Mouse (Mus musculus) G1E (cell line): Measurements from ENCODE around the gene Atp6v1f. TPM values are rescaled to one million over a fixed set of nuclear protein-coding genes. Genes with fewer than 3 reads are reported as not detected.
A peak's percentile ranks its signal among the peaks of the same experiment; 100 is the strongest.

Experiments used
- ATAC-seq: 2 replicates; pipeline ENCODE4 v1.8.0; 2016; ENCODE audit warnings: mild to moderate bottlenecking; ENCODE audit not compliant: insufficient number of reproducible peaks, poor library complexity, low FRiP score, severe bottlenecking; ENCODE audit errors: extremely low read depth
- DNase-seq: peaks from one replicate; pipeline ENCODE4 v3.0.0; 2012; ENCODE audit warnings: low spot score
- H3K27me3 ChIP-seq: 2 replicates; pipeline ENCODE4 v1.6.1; 2012; ENCODE audit warnings: mild to moderate bottlenecking, low read length, inconsistent platforms; ENCODE audit not compliant: insufficient read depth
- H3K36me3 ChIP-seq: replicated peaks from 2 replicates; pipeline ENCODE3; 2012; ENCODE audit warnings: mild to moderate bottlenecking, inconsistent platforms
- H3K4me1 ChIP-seq: 2 replicates; pipeline ENCODE4 v1.6.1; 2012; ENCODE audit warnings: low read depth, low read length, inconsistent platforms, mixed read lengths; ENCODE audit not compliant: insufficient read depth
- H3K4me3 ChIP-seq: 2 replicates; pipeline ENCODE4 v1.5.1; 2012; ENCODE audit warnings: low read depth, mild to moderate bottlenecking, inconsistent platforms, low read length, moderate library complexity, mixed read lengths
- H3K9me3 ChIP-seq: replicated peaks from 2 replicates; pipeline ENCODE4 v1.6.1; 2012; ENCODE audit warnings: inconsistent platforms
- CTCF ChIP-seq: IDR thresholded peaks from 2 replicates; pipeline ENCODE4 v1.5.1; 2012; ENCODE audit warnings: low read depth, low read length, inconsistent platforms, mixed read lengths
- GATA1 ChIP-seq: IDR thresholded peaks from 2 replicates; pipeline ENCODE4 v1.6.1; 2012; ENCODE audit warnings: borderline replicate concordance, low read length, inconsistent platforms, mixed read lengths
- GATA2 ChIP-seq: IDR thresholded peaks from 2 replicates; pipeline ENCODE4 v1.6.1; 2012; ENCODE audit warnings: low read depth, low read length, inconsistent platforms, borderline replicate concordance
- POLR2AphosphoS5 ChIP-seq: IDR thresholded peaks from 2 replicates; pipeline ENCODE4 v1.6.1; 2012; ENCODE audit warnings: low read depth, low read length, inconsistent platforms; ENCODE audit not compliant: insufficient replicate concordance
- TAL1 ChIP-seq: conservative IDR thresholded peaks from 2 replicates; pipeline ENCODE4 v1.6.1; 2012; ENCODE audit warnings: low read depth, low read length, inconsistent platforms, mixed read lengths
- polyA plus RNA-seq: library from polyadenylated mRNA; stranded (reverse); fragments of >175 nt; gene quantifications from 2 replicates; pipeline ENCODE4 v1.2.3, GENCODE M21; 2012
- total RNA-seq, 2 experiments: library from RNA; stranded (forward) in 1 of 2; stranded (reverse) in 1 of 2; fragments of 200-1000 nt in 1 of 2; fragments of >200 nt in 1 of 2; fragmentation: Nextera tagmentation in 1 of 2; gene quantifications; 2 replicates each; pipeline ENCODE4 v1.2.3; 2014 to 2017

The Atp6v1f gene
- total and polyA plus RNA-seq, 3 experiments, result 138 to 339 (median 201) TPM

GRCm38 (mm10) chr6:29473941-29474691 lies 6.6 kb downstream of the Atp6v1f start:
- TF ChIP-seq GATA2, result no peak
- TF ChIP-seq CTCF, result no peak
- no peak for TF ChIP-seq POLR2AphosphoS5
- TF ChIP-seq GATA1, result no peak
- TF ChIP-seq TAL1, result no peak
- DNase-seq (peak; percentile 89), ATAC-seq (peak; percentile 96)
- peaks cover 36% of the 10 kb centered on the region for H3K27me3 ChIP-seq
- H3K9me3 ChIP-seq, result no peaks in the 10 kb centered on the region
- peaks cover 23% of the 10 kb centered on the region for H3K4me1 ChIP-seq
- H3K36me3 ChIP-seq, result peaks cover 44% of the 10 kb centered on the region
- H3K4me3 ChIP-seq, result peak overlapping the region; percentile 69

DNA sequence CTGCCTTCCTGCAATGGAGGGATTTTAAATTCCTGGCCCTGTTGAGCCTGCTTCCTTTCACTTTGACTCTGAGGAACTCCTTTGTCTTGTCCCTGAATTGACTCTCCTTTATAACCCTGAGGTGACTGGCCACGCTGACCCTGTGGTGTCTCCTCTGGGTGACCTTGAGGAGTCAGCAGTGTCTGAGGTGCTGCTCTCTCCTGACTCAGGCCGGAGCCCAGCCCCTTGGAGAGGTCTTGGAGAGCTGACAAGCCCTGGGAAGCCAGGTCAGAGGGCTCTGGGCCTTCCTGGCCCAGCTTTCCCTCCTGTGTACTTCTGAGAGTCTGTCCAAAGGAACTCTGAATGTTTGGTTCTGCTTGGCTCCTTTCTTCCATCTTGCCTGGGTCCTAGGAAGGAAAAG lies 7.2 kb downstream of the Atp6v1f start:
- no peak overlapping the region for H3K4me3 ChIP-seq
- DNase-seq (no peak), ATAC-seq (no peak)
- TF ChIP-seq GATA1, result no peak
- no peak for TF ChIP-seq CTCF
- TF ChIP-seq POLR2AphosphoS5, result no peak
- TF ChIP-seq TAL1, result no peak
- TF ChIP-seq GATA2, result no peak
- peaks cover 41% of the 10 kb centered on the region for H3K27me3 ChIP-seq
- no peaks in the 10 kb centered on the region for H3K9me3 ChIP-seq
- peaks cover 18% of the 10 kb centered on the region for H3K4me1 ChIP-seq
- peaks cover 38% of the 10 kb centered on the region for H3K36me3 ChIP-seq

DNA sequence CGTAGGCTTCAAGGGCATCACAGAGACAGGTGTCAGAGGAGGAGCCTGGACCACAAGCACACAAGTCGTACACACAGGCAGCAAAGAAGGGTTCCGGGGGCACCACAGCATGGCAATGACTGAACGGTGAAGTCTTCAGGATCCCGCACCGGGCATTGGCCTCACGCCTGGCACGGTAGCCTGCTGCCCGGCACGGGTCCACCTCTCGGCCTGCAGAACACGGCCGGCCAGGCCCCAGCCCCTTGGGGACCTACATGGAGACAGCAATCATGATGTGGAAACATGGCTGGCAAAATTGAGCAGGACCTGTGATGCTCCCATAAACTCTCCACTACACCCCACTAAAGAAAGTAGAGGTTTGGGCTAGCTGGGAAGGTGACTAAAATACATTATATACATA lies 15.2 kb downstream of the Atp6v1f start:
- Histone ChIP-seq H3K4me3 (no peak overlapping the region), H3K9me3 (no peaks in the 10 kb centered on the region), H3K27me3 (peaks cover 75% of the 10 kb centered on the region), H3K36me3 (no peaks in the 10 kb centered on the region), H3K4me1 (peaks cover 24% of the 10 kb centered on the region)
- DNase-seq, result no peak
- TF ChIP-seq POLR2AphosphoS5, result no peak
- TF ChIP-seq GATA1, result no peak
- no peak for TF ChIP-seq CTCF
- TF ChIP-seq GATA2, result no peak
- ATAC-seq, result no peak

GRCm38 (mm10) chr6:29484716-29485559 lies 17.4 kb downstream of the Atp6v1f start:
- TF ChIP-seq POLR2AphosphoS5 (no peak), CTCF (peak; percentile 87)
- Histone ChIP-seq H3K36me3 (no peaks in the 10 kb centered on the region), H3K27me3 (peaks cover 71% of the 10 kb centered on the region), H3K9me3 (no peaks in the 10 kb centered on the region), H3K4me1 (peaks cover 24% of the 10 kb centered on the region), H3K4me3 (peak overlapping the region; percentile 20; the same call in 1 of the 2 replicates)
- DNase-seq (peak; percentile 55), ATAC-seq (no peak)

DNA sequence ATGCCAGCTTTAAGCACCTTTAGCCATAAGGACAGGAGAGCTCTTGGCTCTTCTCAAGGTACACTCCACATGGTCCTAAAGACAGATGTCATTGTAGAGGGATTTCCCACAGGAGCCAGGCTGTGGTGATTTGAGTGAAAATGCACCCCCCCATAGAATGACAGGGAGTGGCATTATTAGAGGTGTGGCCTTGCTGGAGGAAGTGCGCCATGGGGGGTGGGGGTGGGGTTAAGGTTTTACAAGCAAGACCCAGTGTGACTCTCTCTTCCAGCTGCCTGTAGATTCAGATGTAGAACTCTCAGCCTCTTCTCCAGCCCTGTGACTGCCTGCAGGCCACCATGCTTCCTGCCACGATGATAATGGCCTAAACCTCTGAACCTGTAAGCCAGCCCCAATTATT lies 18.4 kb downstream of the Atp6v1f start:
- ATAC-seq, result no peak
- Histone ChIP-seq H3K36me3 (no peaks in the 10 kb centered on the region), H3K27me3 (peaks cover 75% of the 10 kb centered on the region), H3K4me1 (peaks cover 24% of the 10 kb centered on the region), H3K4me3 (no peak overlapping the region), H3K9me3 (no peaks in the 10 kb centered on the region)
- no peak for DNase-seq
- TF ChIP-seq GATA1 (no peak), TAL1 (no peak), POLR2AphosphoS5 (no peak), CTCF (no peak), GATA2 (no peak)

DNA sequence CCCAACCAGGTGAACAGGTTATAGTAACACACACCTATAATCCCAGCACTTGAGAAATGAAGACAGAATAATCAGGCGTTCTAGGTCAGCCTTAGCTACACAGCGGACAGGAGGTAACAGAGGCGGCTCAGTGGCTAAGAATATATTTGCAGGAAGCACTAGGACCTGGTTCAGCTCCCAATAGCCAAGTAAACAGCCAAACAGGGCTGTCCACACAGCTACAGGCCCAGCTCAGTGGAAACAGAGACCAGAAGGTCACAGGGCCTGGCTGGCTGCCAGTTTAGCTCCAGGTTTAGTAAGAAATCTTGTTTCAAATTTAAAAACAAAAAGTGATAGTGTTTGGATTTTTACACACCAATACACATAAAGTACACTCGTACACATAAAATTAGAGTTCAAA lies 26.6 kb downstream of the Atp6v1f start:
- ATAC-seq (no peak), DNase-seq (no peak)
- TF ChIP-seq CTCF, result no peak
- TF ChIP-seq GATA1, result no peak
- no peak for TF ChIP-seq POLR2AphosphoS5
- TF ChIP-seq GATA2, result no peak
- TF ChIP-seq TAL1, result no peak
- peaks cover 5% of the 10 kb centered on the region; the same call in 1 of the 2 replicates for H3K4me1 ChIP-seq
- H3K9me3 ChIP-seq, result no peaks in the 10 kb centered on the region
- H3K36me3 ChIP-seq, result no peaks in the 10 kb centered on the region
- H3K4me3 ChIP-seq, result no peak overlapping the region
- peaks cover 60% of the 10 kb centered on the region for H3K27me3 ChIP-seq
